Mouse (Mus musculus): Measurements from ENCODE around the gene Il22.

GRCm38 (mm10) chr10:118250852-118251295, 46.1 kb downstream of the Il22 start:
- no peak for TF ChIP-seq POLR2A (IDR thresholded peaks at IDR 0.05; ENCODE audit: insufficient read depth, low read depth, low read length)
- TF ChIP-seq CTCF (IDR thresholded peaks at IDR 0.05) = no peak

All from heart, adult 2 months (tissue).